Mouse (Mus musculus) stomach, embryonic 14.5 days (tissue): ENCODE results near the gene 1110004F10Rik. TPM values are rescaled to one million over a fixed set of nuclear protein-coding genes. Genes with fewer than 3 reads are reported as not detected.

Experiments
- ATAC-seq: fragments of 200-750 bp; cut with Nextera tagmentation; 2 replicates; pipeline ENCODE4 v1.8.0; 2017; ENCODE audit warnings: low read depth, moderate TSS enrichment; ENCODE audit not compliant: insufficient number of reproducible peaks, insufficient read depth, low FRiP score
- H3K27ac ChIP-seq: fragments of 300-500 bp; sonication (generic); 2 replicates; pipeline ENCODE4 v1.5.1; 2014; ENCODE audit warnings: mild to moderate bottlenecking, low read length, moderate library complexity, mixed read lengths
- H3K27me3 ChIP-seq: fragments of 300-500 bp; sonication (generic); 2 replicates; pipeline ENCODE4 v1.6.1; 2014; ENCODE audit warnings: low read length, control low read depth, mixed read lengths; ENCODE audit not compliant: control insufficient read depth, insufficient read depth
- H3K36me3 ChIP-seq: fragments of 300-500 bp; sonication (generic); 2 replicates; pipeline ENCODE4 v1.6.1; 2014; ENCODE audit warnings: mild to moderate bottlenecking, control low read depth, low read length, moderate library complexity, mixed read lengths; ENCODE audit not compliant: control insufficient read depth, insufficient read depth
- H3K4me1 ChIP-seq: fragments of 300-500 bp; sonication (generic); 2 replicates; pipeline ENCODE4 v1.6.1; 2014; ENCODE audit warnings: low read length, control low read depth, mixed read lengths; ENCODE audit not compliant: control insufficient read depth, insufficient read depth
- H3K4me2 ChIP-seq: fragments of 300-500 bp; sonication (generic); replicated peaks from 2 replicates; pipeline ENCODE4 v1.6.1; 2014; ENCODE audit warnings: low read depth, low read length, control low read depth
- H3K4me3 ChIP-seq: fragments of 300-500 bp; sonication (generic); 2 replicates; pipeline ENCODE4 v1.5.1; 2014; ENCODE audit warnings: low read depth, low read length, control low read depth
- H3K9ac ChIP-seq: fragments of 300-500 bp; sonication (generic); replicated peaks from 2 replicates; pipeline ENCODE4 v1.6.1; 2014; ENCODE audit warnings: low read depth, mild to moderate bottlenecking, control low read depth, low read length, moderate library complexity, mixed read lengths
- H3K9me3 ChIP-seq: fragments of 300-500 bp; sonication (generic); 2 replicates; pipeline ENCODE4 v1.6.1; 2016; ENCODE audit warnings: low read depth, low read length, control low read depth; ENCODE audit not compliant: control insufficient read depth
- WGBS: fragments of 180-500 bp; shearing (Covaris S2); extraction: QIAGEN DNeasy Blood & Tissue Kit; methylation state at CpG from one replicate; pipeline ENCODE4 v1.1.7; 2014; 5-methylcytosine and 5-hydroxymethylcytosine counted together
- polyA plus RNA-seq: library from polyadenylated mRNA; unstranded; fragments of >200 nt; fragmentation: Nextera tagmentation; extraction: Ambion mirVana; gene quantifications from 2 replicates; pipeline ENCODE4 v1.2.1, GENCODE M21; 2014

Gene 1110004F10Rik
- 271 and 275 TPM in 2 replicates for polyA plus RNA-seq

- no peaks in the 10 kb centered on the region for H3K36me3 ChIP-seq
- no peak within 1 kb of the TSS; the same call in 1 of the 2 replicates for H3K9ac ChIP-seq
- H3K27me3 ChIP-seq: peaks cover 17% of the 10 kb centered on the region
- H3K4me2 ChIP-seq: peak within 1 kb of the TSS; percentile 90
- ATAC-seq: no peak
- 1% methylated on average over 11 of the region's 11 CpGs for WGBS
- H3K9me3 ChIP-seq: no peaks in the 10 kb centered on the region
- H3K4me1 ChIP-seq: 0 out of 2 replicates have a peak, but pooled peaks cover 3% of the 10 kb centered on the region
- H3K4me3 ChIP-seq: peak within 1 kb of the TSS; percentile 41
- no peak within 1 kb of the TSS for H3K27ac ChIP-seq
These were observed at the start of gene 1110004F10Rik for GRCm38 (mm10) chr7:116039196-116039537. TSS of gene 1110004F10Rik (plus strand) at chr7:116039397.

DNA sequence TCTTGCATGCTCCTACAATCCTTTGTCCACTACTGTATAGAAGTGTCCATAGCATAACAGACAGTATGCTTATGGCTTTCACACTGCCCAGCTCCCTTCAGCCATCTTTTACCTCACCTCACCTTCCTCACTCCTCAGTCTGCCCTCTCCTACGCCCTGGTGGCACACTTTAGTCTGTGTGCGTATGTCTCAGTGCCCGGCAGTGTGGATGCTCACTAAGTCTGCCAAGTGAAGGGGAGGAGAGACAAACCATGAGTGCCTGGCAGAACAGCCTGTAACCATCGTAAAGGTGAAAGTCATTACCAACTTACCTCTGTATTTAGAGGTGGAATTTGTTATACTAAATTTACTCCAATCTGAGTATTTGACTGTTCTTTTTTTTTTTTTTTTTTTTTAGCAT lies 36.5 kb upstream of the 1110004F10Rik start:
- no peak overlapping the region for H3K27ac ChIP-seq
- no peaks in the 10 kb centered on the region for H3K27me3 ChIP-seq
- no peaks in the 10 kb centered on the region for H3K9me3 ChIP-seq
- no peaks in the 10 kb centered on the region for H3K36me3 ChIP-seq
- 85% methylated on average over 4 of the region's 4 CpGs for WGBS
- no peak overlapping the region for H3K4me3 ChIP-seq
- H3K4me1 ChIP-seq: no peaks in the 10 kb centered on the region
- H3K4me2 ChIP-seq: no peak overlapping the region
- no peak for ATAC-seq
- H3K9ac ChIP-seq: no peak overlapping the region

- Histone ChIP-seq H3K9me3 (no peaks in the 10 kb centered on the region), H3K9ac (no peak overlapping the region), H3K27ac (no peak overlapping the region), H3K4me3 (no peak overlapping the region), H3K36me3 (no peaks in the 10 kb centered on the region), H3K4me2 (peak overlapping the region; percentile 92; the same call in 1 of the 2 replicates), H3K27me3 (0 out of 2 replicates have a peak, but pooled peaks cover 1% of the 10 kb centered on the region), H3K4me1 (peaks cover 5% of the 10 kb centered on the region; the same call in 1 of the 2 replicates)
- 58% methylated on average over 3 of the region's 3 CpGs for WGBS
- no peak for ATAC-seq
These were observed 9.2 kb upstream of the 1110004F10Rik start for GRCm38 (mm10) chr7:116029991-116030390.

GRCm38 (mm10) chr7:116030597-116031387 lies 8.4 kb upstream of the 1110004F10Rik start:
- WGBS: 25% methylated on average over 26 of the region's 26 CpGs
- Histone ChIP-seq H3K9ac (peak overlapping the region; percentile 73; the same call in 1 of the 2 replicates), H3K27me3 (0 out of 2 replicates have a peak, but pooled peaks cover 2% of the 10 kb centered on the region), H3K4me1 (peaks cover 5% of the 10 kb centered on the region; the same call in 1 of the 2 replicates), H3K4me2 (peak overlapping the region; percentile 92), H3K27ac (peak overlapping the region; percentile 84; the same call in 1 of the 2 replicates), H3K4me3 (peak overlapping the region; percentile 49), H3K36me3 (no peaks in the 10 kb centered on the region), H3K9me3 (no peaks in the 10 kb centered on the region)
- ATAC-seq: no peak; the same call in 1 of the 2 replicates

GRCm38 (mm10) chr7:116031388-116031717 lies 7.8 kb upstream of the 1110004F10Rik start:
- peak overlapping the region; percentile 49 for H3K4me3 ChIP-seq
- peak overlapping the region; percentile 73 for H3K9ac ChIP-seq
- H3K36me3 ChIP-seq: no peaks in the 10 kb centered on the region
- H3K27ac ChIP-seq: peak overlapping the region; percentile 84
- peaks cover 5% of the 10 kb centered on the region for H3K27me3 ChIP-seq
- no peaks in the 10 kb centered on the region for H3K9me3 ChIP-seq
- no peak for ATAC-seq
- H3K4me2 ChIP-seq: peak overlapping the region; percentile 92
- under 1% methylated on average over 14 of the region's 14 CpGs for WGBS
- H3K4me1 ChIP-seq: peaks cover 5% of the 10 kb centered on the region; the same call in 1 of the 2 replicates

DNA sequence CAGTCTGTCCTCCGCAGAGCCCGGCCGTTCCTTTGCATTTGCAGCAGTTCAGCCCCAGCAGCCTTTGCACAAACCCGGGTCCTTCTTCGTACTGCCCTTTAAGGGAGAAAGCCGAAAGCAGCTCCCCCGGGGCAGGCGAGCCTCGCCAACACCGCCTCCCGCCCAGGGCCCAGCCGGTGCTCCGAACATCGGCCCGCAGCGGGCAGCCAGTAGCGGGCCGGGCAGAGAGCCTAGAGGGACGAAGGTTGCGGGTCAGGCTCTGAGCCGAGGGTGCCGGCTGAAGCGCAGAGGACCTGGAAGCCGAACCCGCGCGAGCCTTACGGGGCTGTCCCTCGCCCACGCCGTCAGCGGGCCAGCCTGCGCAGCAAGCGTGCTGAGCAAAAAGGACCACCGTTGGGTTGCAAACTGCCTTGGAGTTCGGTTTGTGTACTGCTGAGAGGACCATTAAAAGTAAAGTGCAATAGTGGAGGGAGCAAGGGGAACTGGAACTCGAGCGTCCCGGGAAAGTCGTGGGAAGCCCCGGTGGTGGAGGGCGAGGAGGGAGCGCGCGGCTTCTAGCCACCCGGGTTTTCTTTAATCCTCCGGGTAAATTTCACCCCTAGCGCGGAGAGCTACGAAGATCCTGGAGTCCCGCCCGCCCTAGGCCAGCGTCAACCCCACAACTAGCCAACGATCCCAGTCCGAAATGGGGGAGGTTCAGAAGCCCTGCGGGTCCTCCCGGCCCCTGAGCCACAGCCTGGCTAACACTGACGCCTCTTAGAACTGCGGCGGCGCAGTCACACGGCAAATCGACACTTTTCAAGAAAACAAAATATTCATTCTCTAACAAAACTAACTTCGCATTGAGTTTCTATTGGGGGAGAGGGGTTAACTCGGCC lies 7.2 kb upstream of the 1110004F10Rik start:
- Histone ChIP-seq H3K27ac (peak overlapping the region; percentile 84), H3K27me3 (peaks cover 11% of the 10 kb centered on the region), H3K36me3 (no peaks in the 10 kb centered on the region), H3K4me1 (peaks cover 5% of the 10 kb centered on the region; the same call in 1 of the 2 replicates), H3K9me3 (no peaks in the 10 kb centered on the region), H3K9ac (peak overlapping the region; percentile 73), H3K4me3 (peak overlapping the region; percentile 49), H3K4me2 (peak overlapping the region; percentile 92)
- WGBS: under 1% methylated on average over 65 of the region's 65 CpGs
- ATAC-seq: peak; percentile 68

- peak overlapping the region; percentile 49 for H3K4me3 ChIP-seq
- H3K9ac ChIP-seq: peak overlapping the region; percentile 73
- 1% methylated on average over 11 of the region's 11 CpGs for WGBS
- no peak for ATAC-seq
- peaks cover 5% of the 10 kb centered on the region; the same call in 1 of the 2 replicates for H3K4me1 ChIP-seq
- H3K27me3 ChIP-seq: peaks cover 17% of the 10 kb centered on the region
- H3K36me3 ChIP-seq: no peaks in the 10 kb centered on the region
- peak overlapping the region; percentile 84; the same call in 1 of the 2 replicates for H3K27ac ChIP-seq
- H3K4me2 ChIP-seq: peak overlapping the region; percentile 92
- no peaks in the 10 kb centered on the region for H3K9me3 ChIP-seq
These were observed 6.4 kb upstream of the 1110004F10Rik start for GRCm38 (mm10) chr7:116032596-116033307.
